ENCODE assay signal across 7 mouse cellular contexts in the genomic region with DNA sequence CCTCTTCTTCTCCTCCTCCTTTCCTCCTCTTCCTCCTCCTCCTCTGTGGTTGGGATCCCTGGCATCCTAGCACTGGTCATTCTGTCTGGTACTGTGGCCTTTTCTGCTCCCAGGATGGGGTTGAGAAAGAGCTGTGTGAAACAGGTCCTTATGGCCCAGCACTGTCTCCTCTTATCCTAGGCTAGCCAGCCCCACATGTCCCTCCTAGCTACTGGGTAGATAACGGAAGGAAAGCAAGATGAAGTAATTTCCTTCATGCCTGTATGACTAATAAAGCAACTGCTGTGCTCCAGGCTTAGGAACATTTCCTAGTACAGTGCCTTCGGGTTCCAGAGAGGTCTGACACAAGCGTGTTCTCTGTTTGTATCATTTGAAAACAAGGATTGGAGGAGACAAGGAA.
DNase-seq lines count a peak whose midpoint lies in the region; ATAC-seq lines count a peak whose summit lies in the region.

No protein-coding gene starts in this region.

- DNase-seq in 416B (ENCODE audit: low read depth) (peak; percentile 89), MEL-GATA-1-ER (ENCODE audit: extremely low read depth, low read depth) (peak; percentile 54)
- no peak for DNase-seq in hindbrain, embryonic 10.5 days (ENCODE audit: low spot score)
- no peak for DNase-seq in thymus, postnatal 25 days

- ATAC-seq in heart, embryonic 15.5 days (replicated peaks; ENCODE audit: insufficient number of reproducible peaks, insufficient read depth, low FRiP score, low read depth): peak; percentile 58; the same call in 1 of the 2 replicates
- ATAC-seq in lung, embryonic 16.5 days (ENCODE audit: low read depth): peak; percentile 60
- ATAC-seq in neural tube, embryonic 15.5 days (ENCODE audit: low FRiP score): no peak

- H3K27ac ChIP-seq in heart, embryonic 15.5 days: peak overlapping the region; percentile 72
- no peak overlapping the region for H3K27ac ChIP-seq in lung, embryonic 16.5 days (ENCODE audit: low read length)
- no peak overlapping the region for H3K27ac ChIP-seq in neural tube, embryonic 15.5 days (replicated peaks)
- H3K27ac ChIP-seq in hindbrain, embryonic 10.5 days: no peak overlapping the region

- H3K9ac ChIP-seq in heart, embryonic 15.5 days: no peak overlapping the region
- no peak overlapping the region for H3K9ac ChIP-seq in lung, embryonic 16.5 days (ENCODE audit: low read length)
- H3K9ac ChIP-seq in neural tube, embryonic 15.5 days (replicated peaks): no peak overlapping the region

- peaks cover 11% of the 10 kb centered on the region; the same call in 1 of the 2 replicates for H3K4me1 ChIP-seq in heart, embryonic 15.5 days (replicated peaks)
- peaks cover 18% of the 10 kb centered on the region for H3K4me1 ChIP-seq in lung, embryonic 16.5 days (replicated peaks; ENCODE audit: control insufficient read depth, insufficient read depth, low read length)
- peaks cover 21% of the 10 kb centered on the region; the same call in 1 of the 2 replicates for H3K4me1 ChIP-seq in neural tube, embryonic 15.5 days
- peaks cover 14% of the 10 kb centered on the region for H3K4me1 ChIP-seq in hindbrain, embryonic 10.5 days (replicated peaks)

- H3K4me2 ChIP-seq in heart, embryonic 15.5 days: no peak overlapping the region
- H3K4me2 ChIP-seq in lung, embryonic 16.5 days (ENCODE audit: low read depth, low read length): no peak overlapping the region
- H3K4me2 ChIP-seq in neural tube, embryonic 15.5 days: no peak overlapping the region

- no peaks in the 10 kb centered on the region for H3K36me3 ChIP-seq in heart, embryonic 15.5 days
- H3K36me3 ChIP-seq in lung, embryonic 16.5 days (ENCODE audit: control insufficient read depth, insufficient read depth, low read length): no peaks in the 10 kb centered on the region
- no peaks in the 10 kb centered on the region for H3K36me3 ChIP-seq in neural tube, embryonic 15.5 days
- H3K36me3 ChIP-seq in hindbrain, embryonic 10.5 days: 0 out of 2 replicates have a peak, but pooled peaks cover 5% of the 10 kb centered on the region

- 43% methylated on average over 3 of the region's 3 CpGs for WGBS in heart, embryonic 15.5 days
- WGBS in lung, embryonic 16.5 days: 55% methylated on average over 3 of the region's 3 CpGs
- WGBS in neural tube, embryonic 15.5 days: 73% methylated on average over 3 of the region's 3 CpGs
- 85% methylated on average over 3 of the region's 3 CpGs for WGBS in hindbrain, embryonic 10.5 days

- no peak overlapping the region for H3K4me3 ChIP-seq in heart, embryonic 15.5 days
- H3K4me3 ChIP-seq in lung, embryonic 16.5 days (ENCODE audit: low read length): no peak overlapping the region
- no peak overlapping the region for H3K4me3 ChIP-seq in neural tube, embryonic 15.5 days (replicated peaks)
- no peak overlapping the region for H3K4me3 ChIP-seq in hindbrain, embryonic 10.5 days

- H3K9me3 ChIP-seq in heart, embryonic 15.5 days (replicated peaks): no peaks in the 10 kb centered on the region
- no peaks in the 10 kb centered on the region for H3K9me3 ChIP-seq in lung, embryonic 16.5 days (ENCODE audit: control insufficient read depth, low read length)
- H3K9me3 ChIP-seq in neural tube, embryonic 15.5 days (replicated peaks): no peaks in the 10 kb centered on the region
- peaks cover 4% of the 10 kb centered on the region; the same call in 1 of the 2 replicates for H3K9me3 ChIP-seq in hindbrain, embryonic 10.5 days

- no peaks in the 10 kb centered on the region for H3K27me3 ChIP-seq in heart, embryonic 15.5 days
- no peaks in the 10 kb centered on the region for H3K27me3 ChIP-seq in lung, embryonic 16.5 days (ENCODE audit: control insufficient read depth, insufficient read depth, low read depth, low read length)
- no peaks in the 10 kb centered on the region for H3K27me3 ChIP-seq in neural tube, embryonic 15.5 days (replicated peaks)
- no peaks in the 10 kb centered on the region for H3K27me3 ChIP-seq in hindbrain, embryonic 10.5 days (ENCODE audit: insufficient read depth, poor library complexity, severe bottlenecking)

Comparison
In these comparisons a context has a peak if more than half of its experiments do, and no peak if none do; other contexts are left out.
1. DNase-seq: peak in 416B (single experiment) and MEL-GATA-1-ER (single experiment); none in hindbrain, embryonic 10.5 days (single experiment) and thymus, postnatal 25 days (single experiment).